Mouse (Mus musculus) testis, adult 2 months (tissue): ENCODE results near the gene Gtpbp8. TPM values are rescaled to one million over a fixed set of nuclear protein-coding genes. Genes with fewer than 3 reads are reported as not detected.

Source experiments
- H3K27ac ChIP-seq: fragments of 200-500 bp; 2 replicates; pipeline ENCODE4 v1.5.1; 2012; ENCODE audit warnings: low read depth, low read length; ENCODE audit not compliant: control insufficient read depth, insufficient read depth
- H3K27me3 ChIP-seq: fragments of 200-500 bp; 2 replicates; pipeline ENCODE4 v1.6.1; 2012; ENCODE audit warnings: mild to moderate bottlenecking, low read length, moderate library complexity; ENCODE audit not compliant: control insufficient read depth, insufficient read depth
- H3K36me3 ChIP-seq: fragments of 200-500 bp; 2 replicates; pipeline ENCODE4 v1.6.1; 2012; ENCODE audit warnings: mild to moderate bottlenecking, low read length; ENCODE audit not compliant: control insufficient read depth, insufficient read depth
- H3K4me1 ChIP-seq: fragments of 200-500 bp; 2 replicates; pipeline ENCODE4 v1.6.1; 2012; ENCODE audit warnings: low read length; ENCODE audit not compliant: control insufficient read depth, insufficient read depth
- H3K4me3 ChIP-seq: fragments of 200-500 bp; 2 replicates; pipeline ENCODE4 v1.5.1; 2012; ENCODE audit warnings: low read depth, mild to moderate bottlenecking, low read length, moderate library complexity, mixed read lengths; ENCODE audit not compliant: control insufficient read depth
- CTCF ChIP-seq: fragments of 200-500 bp; IDR thresholded peaks from 2 replicates; pipeline ENCODE4 v1.5.1; 2012; ENCODE audit warnings: low read depth, mild to moderate bottlenecking, inconsistent platforms, low read length, moderate library complexity; ENCODE audit not compliant: control insufficient read depth, insufficient read depth, insufficient replicate concordance
- POLR2A ChIP-seq: fragments of 200-500 bp; IDR thresholded peaks from 2 replicates; pipeline ENCODE4 v1.6.1; 2012; ENCODE audit warnings: low read depth, mild to moderate bottlenecking, inconsistent platforms, low read length, moderate library complexity; ENCODE audit not compliant: control insufficient read depth
- polyA plus RNA-seq: library from polyadenylated mRNA; depleted of rRNA; stranded (reverse); fragments of >200 nt; gene quantifications from 2 replicates; pipeline ENCODE4 v1.2.3, GENCODE M21; 2012

Gtpbp8 gene
- polyA plus RNA-seq, 1 experiment: 2.8 TPM

DNA sequence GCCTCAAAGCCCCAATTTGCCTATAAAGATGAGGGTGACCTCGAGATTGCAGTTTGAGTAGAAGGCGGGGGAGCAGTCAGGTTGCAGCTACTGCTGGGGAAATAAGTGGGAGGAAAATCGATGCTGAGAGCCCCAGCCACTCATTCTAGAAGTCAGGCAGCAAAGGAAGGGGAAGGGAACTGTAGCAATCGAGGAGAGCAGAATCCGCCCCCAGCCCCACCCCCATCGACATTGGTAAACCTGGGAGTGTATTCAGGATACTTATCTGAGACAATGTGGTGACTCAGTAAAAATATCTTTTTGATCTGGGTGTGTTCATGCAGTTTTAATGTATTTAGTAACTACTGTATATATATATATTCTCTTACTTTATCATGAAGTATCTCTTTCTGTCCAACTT lies 26.4 kb upstream of the Gtpbp8 start:
- Histone ChIP-seq H3K4me3 (no peak overlapping the region), H3K36me3 (no peaks in the 10 kb centered on the region), H3K27ac (no peak overlapping the region), H3K27me3 (no peaks in the 10 kb centered on the region), H3K4me1 (no peaks in the 10 kb centered on the region)
- TF ChIP-seq CTCF (no peak), POLR2A (no peak)

DNA sequence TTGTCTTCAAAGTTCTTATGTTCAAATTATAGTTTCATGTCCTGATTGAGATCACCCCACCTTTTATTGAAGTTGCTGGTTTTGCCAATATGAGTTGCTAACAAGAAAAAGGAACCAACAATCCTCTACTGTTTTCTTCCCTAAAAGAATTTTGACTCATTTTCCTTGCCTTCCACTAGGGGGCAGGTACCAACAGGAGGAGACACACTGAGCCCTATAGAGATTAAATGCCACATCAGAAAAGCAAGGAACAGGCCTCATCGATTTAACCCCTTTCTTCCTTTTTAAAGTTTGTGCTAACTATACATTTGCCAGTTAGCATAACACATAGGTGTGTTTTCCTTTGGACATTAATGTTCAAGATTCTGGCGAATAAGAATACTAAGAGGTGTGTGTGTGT lies 21.8 kb upstream of the Gtpbp8 start:
- H3K4me3 ChIP-seq: no peak overlapping the region
- H3K4me1 ChIP-seq: no peaks in the 10 kb centered on the region; the same call in 1 of the 2 replicates
- H3K36me3 ChIP-seq: no peaks in the 10 kb centered on the region
- no peak; the same call in 1 of the 2 replicates for TF ChIP-seq CTCF
- no peak for TF ChIP-seq POLR2A
- H3K27me3 ChIP-seq: no peaks in the 10 kb centered on the region
- H3K27ac ChIP-seq: no peak overlapping the region

DNA sequence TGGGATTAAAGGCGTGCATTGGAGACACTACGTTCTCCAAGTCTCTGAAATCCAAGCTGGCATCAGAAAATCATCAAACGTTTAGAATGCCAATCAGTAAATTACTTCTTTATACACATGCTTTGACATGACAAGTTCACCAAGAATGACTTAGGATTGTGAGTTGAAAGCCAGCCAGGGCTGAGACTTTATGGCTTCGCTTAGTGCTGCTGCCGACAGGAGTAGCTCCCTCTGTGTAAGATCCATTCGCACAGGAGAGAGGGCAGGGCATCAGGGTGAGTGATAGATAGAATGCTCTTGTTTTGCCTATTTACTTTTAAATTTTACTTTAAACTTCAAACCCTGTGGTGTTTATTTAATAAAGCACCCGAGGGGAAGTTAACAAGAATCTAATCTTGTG lies 21.3 kb upstream of the Gtpbp8 start:
- Histone ChIP-seq H3K36me3 (no peaks in the 10 kb centered on the region), H3K4me1 (no peaks in the 10 kb centered on the region; the same call in 1 of the 2 replicates), H3K4me3 (no peak overlapping the region), H3K27ac (no peak overlapping the region), H3K27me3 (no peaks in the 10 kb centered on the region)
- TF ChIP-seq CTCF (no peak), POLR2A (no peak)

DNA sequence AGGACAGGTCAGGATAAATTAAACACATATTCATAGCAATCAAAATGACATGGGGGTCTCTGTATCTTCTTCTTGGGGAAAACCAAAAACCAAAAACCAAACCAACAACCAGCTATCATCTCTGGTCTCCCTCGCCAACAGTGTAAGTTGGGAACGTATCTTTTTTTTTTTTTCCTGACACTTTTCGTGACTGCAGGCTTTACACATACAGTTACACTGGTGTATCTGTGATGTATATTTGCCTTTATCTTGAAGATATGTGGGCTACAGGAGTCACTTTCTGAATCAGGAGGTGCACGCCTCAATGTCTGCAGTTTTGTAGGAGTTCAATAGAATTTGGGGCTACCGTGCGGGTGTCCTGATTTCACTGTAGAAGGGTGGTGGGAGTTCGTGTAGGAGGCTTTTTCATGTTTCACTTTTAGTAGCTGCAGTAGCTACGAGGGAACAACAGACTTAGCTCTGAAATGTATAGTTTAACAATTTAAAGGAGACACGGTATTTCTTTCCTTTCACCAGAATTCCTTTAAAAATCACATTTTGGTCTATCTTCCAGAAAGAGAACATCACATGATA lies 20.2 kb upstream of the Gtpbp8 start:
- Histone ChIP-seq H3K36me3 (no peaks in the 10 kb centered on the region), H3K4me3 (no peak overlapping the region), H3K27me3 (no peaks in the 10 kb centered on the region), H3K27ac (no peak overlapping the region), H3K4me1 (no peaks in the 10 kb centered on the region; the same call in 1 of the 2 replicates)
- TF ChIP-seq CTCF: no peak
- no peak for TF ChIP-seq POLR2A

DNA sequence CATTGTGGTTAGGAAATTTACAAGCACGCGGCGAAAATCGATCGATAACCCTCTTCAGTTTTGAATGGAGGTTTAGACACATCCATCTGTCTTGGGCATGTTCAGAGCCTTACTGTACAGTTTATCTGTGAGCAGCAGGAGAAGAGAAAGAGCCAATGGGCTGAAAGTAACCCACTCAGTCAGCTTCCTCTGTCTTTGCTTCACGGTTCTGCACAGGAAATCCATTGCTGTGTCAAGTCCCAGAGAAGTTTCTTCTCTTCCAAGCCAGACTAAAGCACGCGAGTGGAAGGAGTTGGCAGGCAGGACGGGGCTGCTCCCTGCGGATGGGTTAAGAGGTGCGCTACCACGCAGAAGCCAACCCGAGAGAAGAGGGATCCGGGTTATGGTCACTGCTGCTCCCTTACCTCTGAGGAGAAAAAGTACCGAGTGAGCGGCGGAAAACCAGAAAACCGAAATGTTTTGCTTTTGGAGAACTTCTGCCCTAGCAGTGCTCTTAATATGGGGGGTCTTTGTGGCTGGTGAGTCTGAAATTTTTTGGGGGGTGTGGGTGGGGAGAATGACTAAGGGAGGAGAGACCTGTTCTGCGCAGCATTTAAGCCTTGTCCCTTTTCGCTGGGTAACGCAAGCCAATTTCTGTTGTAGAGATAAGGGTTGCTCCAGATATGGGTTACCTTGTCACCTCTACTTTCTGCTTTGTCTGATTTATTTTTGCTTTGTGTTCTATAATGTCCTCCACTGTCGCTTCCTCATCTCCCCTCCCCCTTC lies 19.6 kb upstream of the Gtpbp8 start, which contains the start of gene Cd200r1:
Cd200r1 (plus strand) TSS at position 182 of the 765 bp plus-strand sequence.
- no peak for TF ChIP-seq POLR2A
- TF ChIP-seq CTCF: no peak
- H3K27ac ChIP-seq: no peak within 1 kb of the TSS
- H3K36me3 ChIP-seq: no peaks in the 10 kb centered on the region
- H3K27me3 ChIP-seq: no peaks in the 10 kb centered on the region
- H3K4me3 ChIP-seq: peak within 1 kb of the TSS; percentile 25
- no peaks in the 10 kb centered on the region; the same call in 1 of the 2 replicates for H3K4me1 ChIP-seq

DNA sequence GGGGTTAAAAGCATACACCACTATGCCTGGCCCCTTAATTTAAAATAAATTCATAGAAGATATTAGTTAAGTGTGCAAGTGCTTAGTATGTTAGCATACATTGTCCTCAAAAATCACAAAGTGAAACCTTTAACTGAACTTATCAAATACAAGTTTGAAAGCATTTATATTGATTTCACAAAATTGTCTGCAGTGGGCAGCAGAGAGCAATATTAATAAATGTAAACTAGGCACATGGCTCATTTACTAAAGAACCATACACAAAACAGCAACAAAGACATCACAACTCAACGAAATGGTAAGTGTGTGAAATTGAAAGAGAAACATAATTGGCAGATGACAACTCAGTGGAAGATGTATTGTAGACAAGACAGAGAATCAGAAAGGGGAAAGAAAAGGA lies 15.6 kb upstream of the Gtpbp8 start:
- Histone ChIP-seq H3K27ac (no peak overlapping the region), H3K4me1 (no peaks in the 10 kb centered on the region; the same call in 1 of the 2 replicates), H3K4me3 (no peak overlapping the region), H3K36me3 (no peaks in the 10 kb centered on the region), H3K27me3 (no peaks in the 10 kb centered on the region)
- TF ChIP-seq CTCF (no peak), POLR2A (no peak)

DNA sequence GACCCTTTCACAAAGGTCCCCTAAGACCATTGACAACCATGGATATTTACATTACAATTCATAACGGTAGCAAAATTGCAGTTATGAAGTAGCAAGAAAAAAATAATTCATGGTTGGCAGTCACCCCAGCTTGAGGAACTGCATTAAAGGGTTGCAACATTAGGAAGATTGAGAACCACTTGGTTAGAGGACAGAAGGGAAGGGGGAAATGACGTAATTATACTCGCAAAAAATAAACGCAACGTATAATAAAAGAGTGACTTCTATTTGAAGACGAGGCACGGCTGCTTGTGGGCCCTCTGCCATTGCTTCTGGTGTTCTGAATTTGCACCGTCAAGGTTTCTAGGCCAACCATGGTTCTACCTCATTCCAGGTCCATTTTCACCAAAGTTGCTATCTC lies 11.5 kb upstream of the Gtpbp8 start:
- no peak overlapping the region for H3K27ac ChIP-seq
- TF ChIP-seq CTCF (no peak), POLR2A (no peak)
- no peak overlapping the region for H3K4me3 ChIP-seq
- H3K27me3 ChIP-seq: no peaks in the 10 kb centered on the region
- no peaks in the 10 kb centered on the region for H3K4me1 ChIP-seq
- no peaks in the 10 kb centered on the region for H3K36me3 ChIP-seq

DNA sequence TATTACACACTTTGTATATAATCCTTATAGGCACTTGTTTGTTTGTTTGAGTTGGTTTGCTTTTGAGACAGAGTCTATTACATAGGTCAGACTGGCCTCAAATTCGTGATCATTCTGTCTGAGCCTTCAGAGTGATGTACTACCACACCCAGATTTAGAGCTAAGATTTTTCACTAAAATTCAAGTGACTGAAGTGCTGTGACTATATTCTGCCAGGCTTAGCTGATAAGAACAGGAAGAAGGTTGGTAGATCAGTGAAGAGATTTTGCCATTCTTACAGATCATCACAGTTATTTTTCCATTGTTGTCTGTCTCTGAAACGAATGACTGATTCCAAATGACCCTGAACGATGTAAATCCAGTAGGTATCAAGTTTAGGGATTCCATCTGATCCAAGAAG lies 1.8 kb upstream of the Gtpbp8 start:
- TF ChIP-seq CTCF (no peak), POLR2A (no peak)
- Histone ChIP-seq H3K4me1 (peaks cover 5% of the 10 kb centered on the region; the same call in 1 of the 2 replicates), H3K27ac (no peak overlapping the region), H3K27me3 (no peaks in the 10 kb centered on the region), H3K36me3 (no peaks in the 10 kb centered on the region), H3K4me3 (no peak overlapping the region)
